9 mouse cellular contexts compared by ENCODE assay signal in genomic region chr1:186705915-186706248, GRCm38 (mm10). TPM values are rescaled to one million over a fixed set of nuclear protein-coding genes. Genes with fewer than 3 reads are reported as not detected.
DNase-seq lines count a peak whose midpoint lies in the region; ATAC-seq and TF ChIP-seq lines count a peak whose summit lies in the region.
"Had no signal": no experiment of that assay in that cellular context is flagged by ENCODE, and none has a peak within 500 bp of the region (broad histone marks: within the 10 kb centered on the region; RNA-seq: fewer than 3 reads in every experiment).

Gene Tgfb2, minus strand, starts transcription at chr1:186705989.

- H3K4me1 ChIP-seq in megakaryocyte, embryonic 14.5 days, result peaks cover 25% of the 10 kb centered on the region
- peaks cover 5% of the 10 kb centered on the region for H3K4me1 ChIP-seq in heart, adult 2 months (ENCODE audit: control insufficient read depth, insufficient read depth, low read length)

- TF ChIP-seq POLR2A in heart, adult 2 months (IDR thresholded peaks at IDR 0.05; ENCODE audit: insufficient read depth, low read depth, low read length), result peak; percentile 62

- intact Hi-C loops in heart, adult 2 months (cut with DNase I), result loop anchor here (5.0 to 10.0 kb wide), 2 partner anchors 74 to 591 kb away; partner anchors contain the start of gene Lyplal1

- no peaks in the 10 kb centered on the region for H3K36me3 ChIP-seq in megakaryocyte, embryonic 14.5 days (replicated peaks; ENCODE audit: low read length)
- no peaks in the 10 kb centered on the region for H3K36me3 ChIP-seq in heart, adult 2 months (ENCODE audit: control insufficient read depth, insufficient read depth, low read length)

- peak within 1 kb of the TSS; percentile 81 for H3K9ac ChIP-seq in heart, adult 2 months (ENCODE audit: low read depth, low read length)

- WGBS in heart, adult 2 months, result 11% methylated on average over 12 of the region's 12 CpGs

- DNase-seq in embryo, embryonic 10.5 days (ENCODE audit: low spot score), result peak; percentile 64
- DNase-seq in heart, adult 2 months, result no peak
- DNase-seq in layer of hippocampus, postnatal 36 days, result peak in 1 of 2 experiments; percentile 33
- peak; percentile 65 for DNase-seq in mesoderm, embryonic 11.5 days (ENCODE audit: low read depth, low spot score)
- no peak for DNase-seq in cerebellum, postnatal 4 days (ENCODE audit: low spot score in 2 of 2)

- TF ChIP-seq CTCF in heart, adult 2 months (IDR thresholded peaks at IDR 0.05), result no peak

- H3K79me2 ChIP-seq in heart, adult 2 months (replicated peaks; ENCODE audit: control insufficient read depth, insufficient read depth, low read length), result no peaks in the 10 kb centered on the region

- H3K4me3 ChIP-seq in megakaryocyte, embryonic 14.5 days (replicated peaks), result peak within 1 kb of the TSS; percentile 91
- peak within 1 kb of the TSS; percentile 75 for H3K4me3 ChIP-seq in heart, adult 2 months

- no peak for TF ChIP-seq EP300 in heart, adult 2 months (IDR thresholded peaks at IDR 0.05; ENCODE audit: insufficient read depth, low read depth, low read length)

- peak within 1 kb of the TSS; percentile 71 for H3K27ac ChIP-seq in heart, adult 2 months

- no peaks in the 10 kb centered on the region for H3K9me3 ChIP-seq in megakaryocyte, embryonic 14.5 days

- no peak for ATAC-seq in megakaryocyte, adult 5-6 weeks (ENCODE audit: poor library complexity, severe bottlenecking)
- no peak for ATAC-seq in inflammation-experienced regulatory T-cells, adult 6 months

- peaks cover 61% of the 10 kb centered on the region for H3K27me3 ChIP-seq in megakaryocyte, embryonic 14.5 days (replicated peaks)
- no peaks in the 10 kb centered on the region for H3K27me3 ChIP-seq in heart, adult 2 months (ENCODE audit: control insufficient read depth, insufficient read depth, low read length)

RNA-seq across cellular contexts. Expression of gene Tgfb2, which starts in this region (rescaled TPM):
- not detected in 2 replicates for polyA plus RNA-seq in megakaryocyte, embryonic 14.5 days (2012; ENCODE audit: insufficient read depth, low replicate concordance)
- total RNA-seq in megakaryocyte, adult 5-6 weeks (2015), result not detected in 2 replicates
- 0.37 TPM in 1 of 2 replicates, not detected in the other for total RNA-seq in megakaryocyte, adult 5-6 weeks (2017)
- total RNA-seq in heart, adult 2 months (2021), result 1 to 10 TPM; 4.6 to 5.1 TPM
- 1.5 and 2.1 TPM in 2 replicates for polyA plus RNA-seq in heart, adult 2 months (2012; rRNA removed)
- 10 to 100 TPM; 29.7 to 36.0 TPM for total RNA-seq in layer of hippocampus, postnatal 36 days (2021)
- polyA plus RNA-seq in inflammation-experienced regulatory T-cells, adult 6 months (2017; shearing (Covaris generic)), result under 1 TPM in 2 of 3 experiments, not detected in 1; 0.06 to 0.21 TPM
- total RNA-seq: neutrophil, adult 5-6 weeks had no signal

Comparison
In these comparisons a context has a peak if more than half of its experiments do, and no peak if none do; other contexts are left out.
1. RNA of gene Tgfb2 (total RNA-seq): 29.7 to 36.0 TPM in layer of hippocampus, postnatal 36 days and 4.6 to 5.1 TPM in heart, adult 2 months; 0.37 TPM in megakaryocyte, adult 5-6 weeks; every median in the first group is over 4 times any median in the second.
2. RNA of gene Tgfb2 (total RNA-seq): 29.7 to 36.0 TPM in layer of hippocampus, postnatal 36 days; 4.6 to 5.1 TPM in heart, adult 2 months; every median in the first group is over 4 times any median in the second.
3. DNase-seq: peak in embryo, embryonic 10.5 days (single experiment) and mesoderm, embryonic 11.5 days (single experiment); none in heart, adult 2 months (0 of 2) and cerebellum, postnatal 4 days (0 of 2).